Mouse (Mus musculus): ENCODE measurements around the gene Tbca.

Tbca gene

GRCm38 (mm10) chr13:94847870-94848269 is 59.2 kb downstream of the Tbca start:
- DNase-seq (ENCODE audit: low spot score in 2 of 2): no peak

- DNase-seq (ENCODE audit: low spot score in 2 of 2): no peak
Measured at GRCm38 (mm10) chr13:94849351-94849750, 60.6 kb downstream of the Tbca start.

DNA sequence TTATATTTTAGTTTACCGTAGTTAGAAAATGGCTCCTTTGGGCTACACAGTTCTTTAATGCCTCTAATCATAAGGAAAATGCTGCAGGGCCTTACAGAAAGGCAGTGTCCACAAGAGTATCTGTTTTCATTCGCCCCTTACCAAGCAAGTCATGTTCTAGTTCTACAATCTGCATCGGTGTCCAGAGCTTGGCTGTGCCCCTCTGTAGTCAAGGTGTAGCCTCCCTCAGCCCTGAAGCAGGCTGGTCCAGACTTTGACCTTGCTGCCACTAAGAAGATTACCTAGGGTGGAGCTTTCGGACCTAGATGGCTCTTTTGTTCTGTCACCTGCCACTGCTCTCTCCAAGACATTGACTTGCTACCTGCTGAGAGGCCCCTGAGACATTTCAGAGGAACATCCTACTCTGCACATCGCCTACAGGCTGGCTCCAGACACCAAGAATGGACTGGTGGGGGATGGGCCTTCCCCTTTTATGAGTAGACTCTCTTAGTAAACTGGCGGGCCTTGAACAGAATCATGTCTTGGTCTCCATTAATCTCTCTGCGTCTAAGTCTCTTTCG is 69.4 kb downstream of the Tbca start:
- DNase-seq (ENCODE audit: low spot score in 2 of 2): no peak

- no peak for DNase-seq (ENCODE audit: low spot score in 2 of 2)
Measured at GRCm38 (mm10) chr13:94859256-94859655, 70.5 kb downstream of the Tbca start.

- no peak for DNase-seq (ENCODE audit: low spot score in 2 of 2)
Measured at GRCm38 (mm10) chr13:94862491-94863230, 74.0 kb downstream of the Tbca start.

DNA sequence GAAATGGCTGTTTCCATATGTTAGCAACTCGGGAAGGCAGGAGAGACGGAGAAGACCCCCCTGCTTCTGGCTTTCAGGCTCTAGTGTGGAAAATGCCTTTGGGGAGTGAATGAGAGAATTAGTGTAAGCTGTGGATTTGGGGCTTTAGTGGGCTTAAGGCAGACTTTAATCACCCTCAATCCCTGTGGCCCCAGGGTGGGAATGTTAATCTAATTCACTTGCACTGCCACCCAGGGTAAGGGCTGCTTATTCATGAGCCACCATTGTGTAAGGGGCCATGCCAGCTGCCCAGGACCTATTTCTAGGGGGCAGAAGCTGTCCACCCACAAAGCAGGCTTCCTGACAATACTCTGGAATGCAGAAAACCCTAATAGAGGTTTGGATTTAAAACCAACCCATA is 78.2 kb downstream of the Tbca start:
- DNase-seq (ENCODE audit: low spot score in 2 of 2): no peak

- no peak for DNase-seq (ENCODE audit: low spot score in 2 of 2)
Measured at GRCm38 (mm10) chr13:94867772-94868171, 79.1 kb downstream of the Tbca start.

DNA sequence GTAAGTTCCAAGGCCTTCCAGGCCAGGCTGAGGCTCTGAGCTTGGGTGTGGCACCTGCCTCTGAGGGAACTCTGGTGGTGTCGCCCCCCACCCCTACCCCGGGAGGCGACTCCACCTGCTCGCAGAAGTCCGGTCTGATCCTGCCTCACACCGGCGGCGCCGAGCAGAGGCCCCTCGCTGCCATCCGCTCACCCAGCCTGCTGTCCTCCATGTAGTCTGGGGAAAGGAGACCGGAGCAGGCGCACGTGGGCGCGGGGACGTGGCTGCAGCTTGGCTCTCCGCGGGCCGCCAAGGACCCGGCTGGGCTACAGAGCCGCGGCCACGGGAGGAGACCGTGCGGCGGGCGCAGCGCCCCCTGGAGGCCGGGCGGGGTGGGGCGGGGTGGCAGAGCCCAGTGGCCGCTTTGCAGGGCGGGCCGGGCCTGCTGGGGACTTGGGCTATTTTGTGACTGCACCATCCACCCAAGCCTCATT is 79.8 kb downstream of the Tbca start:
- DNase-seq (ENCODE audit: low spot score in 2 of 2): no peak

GRCm38 (mm10) chr13:94869541-94869940 is 80.8 kb downstream of the Tbca start:
- DNase-seq (ENCODE audit: low spot score in 2 of 2): no peak

DNA sequence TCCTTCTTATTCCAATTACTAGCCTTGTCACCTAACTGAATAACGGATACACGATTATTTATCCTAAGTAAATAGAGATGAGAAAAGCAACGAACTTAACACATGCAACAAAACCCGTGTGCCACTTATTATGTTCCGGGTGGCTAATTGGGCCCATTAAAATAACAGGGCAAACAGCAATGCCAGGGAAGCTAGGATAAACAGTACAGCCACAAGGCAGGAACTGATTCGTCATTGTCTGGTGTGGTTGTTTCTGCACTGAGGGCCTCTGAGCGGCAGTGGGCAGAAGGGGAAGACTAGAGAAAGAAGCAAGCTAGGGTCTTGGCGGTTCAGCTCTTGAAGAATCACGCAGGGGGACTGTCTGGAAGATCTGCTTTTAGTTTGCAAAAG is 81.4 kb downstream of the Tbca start:
- DNase-seq (ENCODE audit: low spot score in 2 of 2): no peak

GRCm38 (mm10) chr13:94870461-94871186 is 81.9 kb downstream of the Tbca start:
- no peak for DNase-seq (ENCODE audit: low spot score in 2 of 2)

DNA sequence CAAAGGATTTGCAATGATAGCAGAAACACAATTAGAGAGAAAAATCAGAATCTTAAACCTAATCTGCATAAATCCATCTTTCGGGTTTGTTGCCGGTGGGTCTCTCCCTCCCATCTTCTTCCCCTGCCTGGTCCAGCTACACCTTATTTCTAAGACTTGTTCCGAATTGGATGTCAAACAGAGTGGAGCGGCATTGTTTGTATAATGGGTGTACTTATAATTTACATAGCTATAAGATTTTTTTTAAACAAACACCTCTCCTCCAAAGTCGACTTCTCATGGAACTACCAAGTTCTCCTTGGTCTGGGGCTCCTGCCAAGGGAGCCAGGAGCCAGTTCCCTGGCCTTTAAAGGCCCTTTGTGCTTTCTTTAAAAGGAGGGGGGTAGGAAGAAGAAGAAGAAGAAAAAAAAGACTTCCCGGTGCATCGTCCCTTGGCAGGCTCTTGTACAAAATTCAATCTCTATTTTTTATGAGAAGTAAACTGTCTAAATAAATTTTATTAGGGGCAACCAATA is 83.2 kb downstream of the Tbca start:
- no peak for DNase-seq (ENCODE audit: low spot score in 2 of 2)

GRCm38 (mm10) chr13:94872439-94872838 is 83.7 kb downstream of the Tbca start:
- no peak for DNase-seq (ENCODE audit: low spot score in 2 of 2)

DNA sequence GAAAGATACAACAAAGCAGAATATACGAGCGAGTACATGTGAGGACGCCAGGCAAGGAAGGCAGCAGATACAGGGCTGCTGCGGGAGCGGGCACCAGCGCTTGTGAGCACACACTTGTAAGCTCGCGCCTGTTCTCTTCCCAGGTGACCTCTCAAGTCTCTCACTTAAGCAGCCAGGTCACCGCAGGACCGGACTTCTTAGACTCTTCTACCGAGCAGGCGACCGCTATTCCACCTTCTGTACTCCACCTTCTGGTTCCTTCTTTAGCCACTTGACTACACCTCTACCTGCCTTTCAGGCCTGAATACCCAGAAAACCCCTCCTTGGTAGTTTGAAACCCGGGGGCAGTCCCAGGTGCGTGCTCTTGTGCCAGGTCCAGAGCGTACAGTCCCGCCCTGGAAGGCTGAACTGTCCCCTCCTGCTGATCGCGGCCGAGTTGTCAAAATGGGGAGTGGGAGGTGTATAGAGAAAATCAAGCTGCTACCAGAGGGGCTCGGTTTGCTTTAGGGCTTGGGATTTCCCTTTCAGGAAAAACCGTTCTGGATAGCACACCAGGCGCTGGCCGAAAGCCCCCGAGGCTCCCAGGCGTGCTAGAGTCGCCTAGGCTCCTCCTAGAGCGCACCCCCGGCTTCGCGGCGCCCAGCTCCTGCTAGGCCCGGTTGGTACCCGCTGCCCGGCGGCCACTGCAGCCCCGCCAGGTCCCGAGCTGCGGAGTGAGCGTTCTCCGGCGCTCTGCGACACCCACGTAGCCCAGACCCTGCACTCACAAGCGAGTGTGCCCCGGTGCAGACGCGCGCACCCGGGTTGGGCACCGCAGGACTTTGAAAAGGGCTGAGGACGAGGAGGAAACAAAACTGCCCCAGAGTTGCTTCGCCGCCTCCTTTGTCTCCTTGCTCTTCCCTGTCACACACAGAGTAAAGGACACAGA is 84.7 kb downstream of the Tbca start:
- no peak for DNase-seq (ENCODE audit: low spot score in 2 of 2)

- DNase-seq (ENCODE audit: low spot score in 2 of 2): no peak
Measured at GRCm38 (mm10) chr13:94874039-94874425, 85.3 kb downstream of the Tbca start.

DNA sequence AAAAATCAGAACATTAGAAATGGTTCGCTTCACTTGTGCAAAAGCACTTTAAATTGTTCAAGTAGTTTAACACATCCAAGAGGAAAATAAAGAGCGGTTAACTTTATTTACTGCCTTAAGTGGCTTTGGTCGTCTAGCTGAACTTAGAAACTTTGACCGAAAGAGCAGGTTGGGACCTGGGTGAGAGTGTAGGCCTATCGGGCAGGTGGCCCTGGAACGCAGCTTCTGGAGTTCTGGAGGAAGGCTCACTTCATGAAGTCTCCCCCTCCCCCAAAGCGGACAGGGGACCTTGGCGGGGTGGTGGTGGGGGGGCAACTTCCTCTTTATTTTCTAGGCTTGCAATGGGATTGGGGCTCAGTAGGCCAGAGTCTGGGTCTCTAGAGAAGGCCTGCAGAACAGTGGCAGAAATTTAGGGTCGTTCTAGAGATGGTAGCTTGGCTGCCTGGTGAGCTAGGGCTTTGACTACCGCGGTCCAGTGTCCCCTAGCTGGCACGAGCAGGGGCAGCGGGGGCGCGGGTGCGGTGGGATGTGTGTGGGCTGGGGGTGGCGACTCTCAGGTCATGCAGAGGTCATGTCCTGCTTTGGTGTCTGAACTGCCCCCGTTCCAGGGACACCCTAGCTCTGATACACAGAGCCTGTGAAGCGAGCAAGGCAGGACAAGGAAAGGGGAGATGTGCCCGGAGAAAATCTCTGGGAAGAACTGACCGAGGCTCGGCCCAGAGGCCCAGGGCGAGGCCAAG is 86.1 kb downstream of the Tbca start:
- DNase-seq (ENCODE audit: low spot score in 2 of 2): no peak

GRCm38 (mm10) chr13:94875396-94875880 is 86.7 kb downstream of the Tbca start, which contains the start of gene Otp:
TSS of gene Otp (plus strand) at chr13:94875602.
- no peak for DNase-seq (ENCODE audit: low spot score in 2 of 2)

- DNase-seq (ENCODE audit: low spot score in 2 of 2): no peak
Measured at GRCm38 (mm10) chr13:94876286-94877210, 87.8 kb downstream of the Tbca start.

DNA sequence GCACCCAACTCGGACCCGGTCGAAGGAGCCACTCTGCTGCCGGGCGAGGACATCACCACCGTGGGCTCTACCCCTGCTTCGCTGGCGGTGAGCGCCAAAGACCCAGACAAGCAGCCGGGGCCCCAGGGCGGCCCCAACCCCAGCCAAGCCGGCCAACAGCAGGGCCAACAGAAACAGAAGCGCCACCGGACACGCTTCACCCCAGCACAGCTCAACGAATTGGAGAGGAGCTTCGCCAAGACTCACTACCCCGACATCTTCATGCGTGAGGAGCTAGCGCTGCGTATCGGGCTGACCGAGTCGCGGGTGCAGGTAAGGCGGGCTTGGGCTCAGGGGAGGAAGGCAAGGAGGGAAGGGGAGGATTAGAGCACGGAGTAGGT is 88.5 kb downstream of the Tbca start:
- no peak for DNase-seq (ENCODE audit: low spot score in 2 of 2)
